Mouse (Mus musculus) liver, embryonic 14.5 days (tissue): ENCODE measurements around the gene Pfkfb4.

Experiments
- CTCF ChIP-seq: IDR thresholded peaks from 2 replicates; pipeline ENCODE4 v1.5.1; 2016; ENCODE audit warnings: antibody characterized with exemption, low read depth, control low read depth
- EP300 ChIP-seq: IDR thresholded peaks from 2 replicates; pipeline ENCODE4 v1.6.1; 2016; ENCODE audit warnings: antibody characterized with exemption, low read depth

GRCm38 (mm10) chr9:109050674-109050997 is 59.1 kb downstream of the Pfkfb4 start:
- TF ChIP-seq CTCF (no peak), EP300 (no peak)
